Mouse (Mus musculus) liver, embryonic 14.5 days (tissue): ENCODE measurements around the gene Rhbg.

Experiments
- CTCF ChIP-seq: IDR thresholded peaks from 2 replicates; pipeline ENCODE4 v1.5.1; 2016; ENCODE audit warnings: antibody characterized with exemption, low read depth, control low read depth
- EP300 ChIP-seq: IDR thresholded peaks from 2 replicates; pipeline ENCODE4 v1.6.1; 2016; ENCODE audit warnings: antibody characterized with exemption, low read depth

GRCm38 (mm10) chr3:88242531-88242930 is 12.0 kb downstream of the Rhbg start:
- TF ChIP-seq CTCF, result peak; percentile 89
- TF ChIP-seq EP300, result no peak
